Mouse (Mus musculus) kidney, adult 2 months (tissue): ENCODE data around the gene Rsrc1. TPM values are rescaled to one million over a fixed set of nuclear protein-coding genes. Genes with fewer than 3 reads are reported as not detected.

Experiments
- DNase-seq: peaks from one replicate; pipeline ENCODE4 v3.0.0; 2021
- H3K27ac ChIP-seq: fragments of 200-500 bp; 2 replicates; pipeline ENCODE4 v1.5.1; 2012; ENCODE audit warnings: low read depth, low read length, control low read depth, inconsistent platforms; ENCODE audit not compliant: insufficient read depth
- H3K27me3 ChIP-seq: fragments of 200-500 bp; replicated peaks from 2 replicates; pipeline ENCODE4 v1.6.1; 2012; ENCODE audit warnings: mild to moderate bottlenecking, moderate library complexity, low read length, inconsistent platforms; ENCODE audit not compliant: control insufficient read depth, insufficient read depth
- H3K36me3 ChIP-seq: fragments of 200-500 bp; 2 replicates; pipeline ENCODE4 v1.6.1; 2012; ENCODE audit warnings: mild to moderate bottlenecking, moderate library complexity, low read length, inconsistent platforms; ENCODE audit not compliant: control insufficient read depth, insufficient read depth
- H3K4me1 ChIP-seq: fragments of 200-500 bp; 2 replicates; pipeline ENCODE4 v1.6.1; 2011; ENCODE audit warnings: low read length; ENCODE audit not compliant: control insufficient read depth, insufficient read depth
- H3K4me3 ChIP-seq: fragments of 200-500 bp; 2 replicates; pipeline ENCODE4 v1.5.1; 2011; ENCODE audit warnings: mild to moderate bottlenecking, low read depth, low read length, control low read depth; ENCODE audit not compliant: insufficient read depth
- CTCF ChIP-seq: fragments of 200-500 bp; conservative IDR thresholded peaks from 2 replicates; pipeline ENCODE4 v1.5.1; 2011; ENCODE audit warnings: low read depth, mild to moderate bottlenecking, control low read depth, low read length, moderate library complexity, mixed read lengths; ENCODE audit not compliant: insufficient read depth, insufficient read length
- POLR2A ChIP-seq: fragments of 200-500 bp; IDR thresholded peaks from one replicate; pipeline ENCODE4 v1.6.1; 2011; ENCODE audit warnings: low read depth, low read length, control low read depth
- WGBS: fragments of 180-500 bp; shearing (Covaris S2); methylation state at CpG from one replicate; pipeline ENCODE4 v1.1.7; 2018; 5-methylcytosine and 5-hydroxymethylcytosine counted together
- polyA plus RNA-seq: library from polyadenylated mRNA; depleted of rRNA; stranded (reverse); fragments of >200 nt; gene quantifications from 2 replicates; pipeline ENCODE4 v1.2.3, GENCODE M21; 2012

Rsrc1 gene
- polyA plus RNA-seq, 1 experiment: 4.4 TPM

GRCm38 (mm10) chr3:66979491-66979890 lies 1.7 kb upstream of the Rsrc1 start:
- Histone ChIP-seq H3K4me1 (no peaks in the 10 kb centered on the region), H3K4me3 (no peak overlapping the region), H3K36me3 (no peaks in the 10 kb centered on the region), H3K27ac (no peak overlapping the region), H3K27me3 (peaks cover 7% of the 10 kb centered on the region)
- TF ChIP-seq POLR2A: no peak
- TF ChIP-seq CTCF: no peak
- 10% methylated on average over 9 of the region's 9 CpGs for WGBS
- DNase-seq: no peak

- 6% methylated on average over 29 of the region's 29 CpGs for WGBS
- TF ChIP-seq CTCF (no peak), POLR2A (no peak)
- peak; percentile 19 for DNase-seq
- Histone ChIP-seq H3K36me3 (no peaks in the 10 kb centered on the region), H3K4me1 (no peaks in the 10 kb centered on the region), H3K4me3 (peak overlapping the region; percentile 43; the same call in 1 of the 2 replicates), H3K27me3 (peaks cover 7% of the 10 kb centered on the region), H3K27ac (no peak overlapping the region)
Measured at GRCm38 (mm10) chr3:66980111-66980975, 847 bp upstream of the Rsrc1 start.

GRCm38 (mm10) chr3:66981706-66982105 lies 516 bp downstream of the Rsrc1 start, which contains the start of gene Shox2:
Gene Shox2 (minus strand): TSS chr3:66981771.
- Histone ChIP-seq H3K36me3 (no peaks in the 10 kb centered on the region), H3K4me3 (peak within 1 kb of the TSS; percentile 43; the same call in 1 of the 2 replicates), H3K27ac (no peak within 1 kb of the TSS), H3K27me3 (peaks cover 7% of the 10 kb centered on the region), H3K4me1 (0 out of 2 replicates have a peak, but pooled peaks cover 3% of the 10 kb centered on the region)
- under 1% methylated on average over 14 of the region's 15 CpGs for WGBS
- TF ChIP-seq CTCF: no peak
- TF ChIP-seq POLR2A: no peak
- peak; percentile 19 for DNase-seq

- Histone ChIP-seq H3K4me3 (no peak overlapping the region), H3K36me3 (no peaks in the 10 kb centered on the region), H3K27ac (no peak overlapping the region), H3K27me3 (peaks cover 7% of the 10 kb centered on the region), H3K4me1 (0 out of 2 replicates have a peak, but pooled peaks cover 3% of the 10 kb centered on the region)
- DNase-seq: peak; percentile 40
- WGBS: 3% methylated on average over 29 of the region's 29 CpGs
- TF ChIP-seq POLR2A (no peak), CTCF (no peak)
Measured at GRCm38 (mm10) chr3:66982181-66982911, 1.2 kb downstream of the Rsrc1 start.

GRCm38 (mm10) chr3:66983481-66983880 lies 2.3 kb downstream of the Rsrc1 start:
- Histone ChIP-seq H3K4me1 (0 out of 2 replicates have a peak, but pooled peaks cover 3% of the 10 kb centered on the region), H3K36me3 (no peaks in the 10 kb centered on the region), H3K27ac (no peak overlapping the region), H3K27me3 (peaks cover 7% of the 10 kb centered on the region), H3K4me3 (no peak overlapping the region)
- DNase-seq: peak; percentile 4
- WGBS: 16% methylated on average over 3 of the region's 3 CpGs
- TF ChIP-seq POLR2A (no peak), CTCF (no peak)

- H3K4me3 ChIP-seq: peak overlapping the region; percentile 93
- under 1% methylated on average over 60 of the region's 60 CpGs for WGBS
- no peaks in the 10 kb centered on the region for H3K36me3 ChIP-seq
- no peak overlapping the region for H3K27ac ChIP-seq
- TF ChIP-seq CTCF (no peak), POLR2A (no peak)
- H3K4me1 ChIP-seq: 0 out of 2 replicates have a peak, but pooled peaks cover 3% of the 10 kb centered on the region
- peak; percentile 88 for DNase-seq
- peaks cover 4% of the 10 kb centered on the region; the same call in 1 of the 2 replicates for H3K27me3 ChIP-seq
Measured at GRCm38 (mm10) chr3:66985539-66986286, 4.5 kb downstream of the Rsrc1 start.
